Mouse (Mus musculus): ENCODE measurements around the gene Glod4. TPM values are rescaled to one million over a fixed set of nuclear protein-coding genes. Genes with fewer than 3 reads are reported as not detected.

Gene Glod4
- polyA plus RNA-seq, 1 experiment from 2014 or later = 129 TPM

GRCm38 (mm10) chr11:76125386-76125785, 118.1 kb downstream of the Glod4 start:
- Histone ChIP-seq H3K4me1 (no peaks in the 10 kb centered on the region), H3K27ac (no peak overlapping the region), H3K4me3 (no peak overlapping the region), H3K9me3 (replicated peaks) (no peaks in the 10 kb centered on the region), H3K4me2 (no peak overlapping the region), H3K9ac (no peak overlapping the region), H3K36me3 (ENCODE audit: poor library complexity, severe bottlenecking) (peaks cover 37% of the 10 kb centered on the region), H3K27me3 (no peaks in the 10 kb centered on the region)
- ATAC-seq = no peak
- 91% methylated on average over 8 of the region's 8 CpGs for WGBS

GRCm38 (mm10) chr11:76123517-76123916, 120.0 kb downstream of the Glod4 start:
- no peak overlapping the region for H3K9ac ChIP-seq
- H3K36me3 ChIP-seq (ENCODE audit: poor library complexity, severe bottlenecking) = peaks cover 50% of the 10 kb centered on the region
- 96% methylated on average over 1 of the region's 1 CpGs for WGBS
- no peaks in the 10 kb centered on the region for H3K9me3 ChIP-seq (replicated peaks)
- H3K4me2 ChIP-seq = no peak overlapping the region
- H3K27me3 ChIP-seq = no peaks in the 10 kb centered on the region
- no peak for ATAC-seq
- no peak overlapping the region for H3K4me3 ChIP-seq
- no peaks in the 10 kb centered on the region for H3K4me1 ChIP-seq
- H3K27ac ChIP-seq = no peak overlapping the region

GRCm38 (mm10) chr11:76122571-76122970, 121.0 kb downstream of the Glod4 start:
- Histone ChIP-seq H3K9ac (no peak overlapping the region), H3K4me1 (no peaks in the 10 kb centered on the region), H3K27ac (no peak overlapping the region), H3K4me3 (no peak overlapping the region), H3K27me3 (no peaks in the 10 kb centered on the region), H3K36me3 (ENCODE audit: poor library complexity, severe bottlenecking) (peaks cover 55% of the 10 kb centered on the region), H3K4me2 (no peak overlapping the region), H3K9me3 (replicated peaks) (no peaks in the 10 kb centered on the region)
- ATAC-seq = no peak
- 82% methylated on average over 2 of the region's 2 CpGs for WGBS

- no peak overlapping the region for H3K4me3 ChIP-seq
- no peaks in the 10 kb centered on the region for H3K27me3 ChIP-seq
- H3K36me3 ChIP-seq (ENCODE audit: poor library complexity, severe bottlenecking) = peaks cover 67% of the 10 kb centered on the region
- H3K27ac ChIP-seq = no peak overlapping the region
- no peak overlapping the region for H3K9ac ChIP-seq
- 90% methylated on average over 4 of the region's 4 CpGs for WGBS
- no peaks in the 10 kb centered on the region for H3K4me1 ChIP-seq
- no peaks in the 10 kb centered on the region for H3K9me3 ChIP-seq (replicated peaks)
- H3K4me2 ChIP-seq = no peak overlapping the region
- no peak for ATAC-seq
Observed at GRCm38 (mm10) chr11:76121086-76121485, 122.4 kb downstream of the Glod4 start.

- Histone ChIP-seq H3K36me3 (ENCODE audit: poor library complexity, severe bottlenecking) (peaks cover 64% of the 10 kb centered on the region), H3K4me2 (no peak overlapping the region), H3K27me3 (no peaks in the 10 kb centered on the region), H3K27ac (no peak overlapping the region), H3K4me1 (no peaks in the 10 kb centered on the region), H3K4me3 (no peak overlapping the region), H3K9ac (no peak overlapping the region), H3K9me3 (replicated peaks) (no peaks in the 10 kb centered on the region)
- no peak for ATAC-seq
- 79% methylated on average over 10 of the region's 10 CpGs for WGBS
Observed at GRCm38 (mm10) chr11:76120407-76120901, 123.1 kb downstream of the Glod4 start.

- Histone ChIP-seq H3K9ac (no peak overlapping the region), H3K27ac (no peak overlapping the region), H3K27me3 (no peaks in the 10 kb centered on the region), H3K36me3 (ENCODE audit: poor library complexity, severe bottlenecking) (peaks cover 44% of the 10 kb centered on the region), H3K4me2 (no peak overlapping the region), H3K4me3 (no peak overlapping the region), H3K4me1 (no peaks in the 10 kb centered on the region), H3K9me3 (replicated peaks) (no peaks in the 10 kb centered on the region)
- WGBS = 100% methylated on average over 3 of the region's 3 CpGs
- ATAC-seq = no peak
Observed at GRCm38 (mm10) chr11:76110416-76110815, 133.1 kb downstream of the Glod4 start.

- 91% methylated on average over 11 of the region's 11 CpGs for WGBS
- H3K36me3 ChIP-seq (ENCODE audit: poor library complexity, severe bottlenecking) = peaks cover 23% of the 10 kb centered on the region
Observed at GRCm38 (mm10) chr11:76106551-76107496, 136.7 kb downstream of the Glod4 start.

GRCm38 (mm10) chr11:76101154-76101553, 142.4 kb downstream of the Glod4 start:
- Histone ChIP-seq H3K9ac (no peak overlapping the region), H3K4me3 (no peak overlapping the region), H3K27me3 (no peaks in the 10 kb centered on the region), H3K4me1 (no peaks in the 10 kb centered on the region), H3K9me3 (replicated peaks) (no peaks in the 10 kb centered on the region), H3K36me3 (ENCODE audit: poor library complexity, severe bottlenecking) (peaks cover 31% of the 10 kb centered on the region), H3K4me2 (no peak overlapping the region), H3K27ac (no peak overlapping the region)
- no peak for ATAC-seq

More at GRCm38 (mm10) chr11:76106551-76107496, 136.7 kb downstream of the Glod4 start:
- H3K4me2 ChIP-seq = no peak overlapping the region
- H3K27me3 ChIP-seq = no peaks in the 10 kb centered on the region
- no peak for ATAC-seq
- H3K9me3 ChIP-seq (replicated peaks) = no peaks in the 10 kb centered on the region
- no peak overlapping the region for H3K9ac ChIP-seq
- H3K27ac ChIP-seq = no peak overlapping the region
- no peak overlapping the region for H3K4me3 ChIP-seq
- H3K4me1 ChIP-seq = no peaks in the 10 kb centered on the region

GRCm38 (mm10) chr11:76099193-76099975, 144.1 kb downstream of the Glod4 start:
- 82% methylated on average over 4 of the region's 4 CpGs for WGBS
- Histone ChIP-seq H3K9me3 (replicated peaks) (no peaks in the 10 kb centered on the region), H3K27me3 (no peaks in the 10 kb centered on the region), H3K4me2 (no peak overlapping the region), H3K4me3 (no peak overlapping the region), H3K9ac (no peak overlapping the region), H3K4me1 (no peaks in the 10 kb centered on the region), H3K36me3 (ENCODE audit: poor library complexity, severe bottlenecking) (peaks cover 31% of the 10 kb centered on the region), H3K27ac (no peak overlapping the region)
- no peak for ATAC-seq

GRCm38 (mm10) chr11:76093610-76094009, 149.9 kb downstream of the Glod4 start:
- Histone ChIP-seq H3K27ac (no peak overlapping the region), H3K9ac (no peak overlapping the region), H3K4me1 (no peaks in the 10 kb centered on the region), H3K27me3 (no peaks in the 10 kb centered on the region), H3K4me2 (no peak overlapping the region), H3K9me3 (replicated peaks) (no peaks in the 10 kb centered on the region), H3K4me3 (no peak overlapping the region), H3K36me3 (ENCODE audit: poor library complexity, severe bottlenecking) (peaks cover 35% of the 10 kb centered on the region)
- no peak for ATAC-seq
- WGBS = 93% methylated on average over 8 of the region's 8 CpGs

GRCm38 (mm10) chr11:76089776-76090175, 153.7 kb downstream of the Glod4 start:
- no peak overlapping the region for H3K27ac ChIP-seq
- H3K36me3 ChIP-seq (ENCODE audit: poor library complexity, severe bottlenecking) = peaks cover 52% of the 10 kb centered on the region
- 85% methylated on average over 6 of the region's 6 CpGs for WGBS
- ATAC-seq = no peak
- H3K27me3 ChIP-seq = no peaks in the 10 kb centered on the region
- H3K9me3 ChIP-seq (replicated peaks) = no peaks in the 10 kb centered on the region
- H3K4me3 ChIP-seq = no peak overlapping the region
- H3K4me1 ChIP-seq = no peaks in the 10 kb centered on the region
- no peak overlapping the region for H3K9ac ChIP-seq
- H3K4me2 ChIP-seq = no peak overlapping the region

- H3K4me3 ChIP-seq = no peak overlapping the region
- no peaks in the 10 kb centered on the region for H3K27me3 ChIP-seq
- no peaks in the 10 kb centered on the region for H3K9me3 ChIP-seq (replicated peaks)
- no peak overlapping the region for H3K4me2 ChIP-seq
- no peak for ATAC-seq
- H3K9ac ChIP-seq = no peak overlapping the region
- no peaks in the 10 kb centered on the region for H3K4me1 ChIP-seq
- H3K27ac ChIP-seq = no peak overlapping the region
- 87% methylated on average over 4 of the region's 4 CpGs for WGBS
- H3K36me3 ChIP-seq (ENCODE audit: poor library complexity, severe bottlenecking) = peaks cover 52% of the 10 kb centered on the region
Observed at GRCm38 (mm10) chr11:76088506-76088905, 155.0 kb downstream of the Glod4 start.
